Comparison of ENCODE assay signal across 8 mouse cellular contexts in genomic region chr9:43206022-43206390, GRCm38 (mm10). TPM values are rescaled to one million over a fixed set of nuclear protein-coding genes. Genes with fewer than 3 reads are reported as not detected.
DNase-seq lines count a peak whose midpoint lies in the region; ATAC-seq lines count a peak whose summit lies in the region.

No protein-coding gene starts in this region.

- H3K9me3 ChIP-seq in liver, embryonic 12.5 days (replicated peaks) = no peaks in the 10 kb centered on the region
- H3K9me3 ChIP-seq in forebrain, embryonic 13.5 days (replicated peaks) = no peaks in the 10 kb centered on the region
- H3K9me3 ChIP-seq in limb, embryonic 13.5 days = no peaks in the 10 kb centered on the region
- H3K9me3 ChIP-seq in stomach, embryonic 14.5 days (ENCODE audit: control insufficient read depth, low read depth, low read length) = no peaks in the 10 kb centered on the region

- H3K27ac ChIP-seq in liver, embryonic 12.5 days = no peak overlapping the region
- no peak overlapping the region for H3K27ac ChIP-seq in forebrain, embryonic 13.5 days
- H3K27ac ChIP-seq in limb, embryonic 13.5 days = no peak overlapping the region
- no peak overlapping the region for H3K27ac ChIP-seq in stomach, embryonic 14.5 days (ENCODE audit: low read length)

- no peak for DNase-seq in liver
- DNase-seq in frontal cortex, adult 2 months (ENCODE audit: extremely low spot score in 1 of 2, low spot score in 1 of 2) = no peak
- DNase-seq in urinary bladder, postnatal 36 days (ENCODE audit: low spot score in 2 of 2) = no peak
- DNase-seq in T-cell, adult 2 months (ENCODE audit: low spot score) = no peak

- no peaks in the 10 kb centered on the region for H3K36me3 ChIP-seq in liver, embryonic 12.5 days
- no peaks in the 10 kb centered on the region for H3K36me3 ChIP-seq in forebrain, embryonic 13.5 days (ENCODE audit: poor library complexity, severe bottlenecking)
- H3K36me3 ChIP-seq in limb, embryonic 13.5 days = no peaks in the 10 kb centered on the region
- no peaks in the 10 kb centered on the region for H3K36me3 ChIP-seq in stomach, embryonic 14.5 days (ENCODE audit: control insufficient read depth, insufficient read depth, low read length)

- H3K9ac ChIP-seq in liver, embryonic 12.5 days = no peak overlapping the region
- 0 out of 2 replicates have a peak overlapping the region, but pooled peaks have one; percentile 43 for H3K9ac ChIP-seq in forebrain, embryonic 13.5 days
- H3K9ac ChIP-seq in limb, embryonic 13.5 days = peak overlapping the region; percentile 57
- H3K9ac ChIP-seq in stomach, embryonic 14.5 days (replicated peaks; ENCODE audit: low read depth, low read length) = no peak overlapping the region

- peaks cover 14% of the 10 kb centered on the region for H3K4me1 ChIP-seq in liver, embryonic 12.5 days
- H3K4me1 ChIP-seq in forebrain, embryonic 13.5 days = peaks cover 21% of the 10 kb centered on the region
- peaks cover 24% of the 10 kb centered on the region for H3K4me1 ChIP-seq in limb, embryonic 13.5 days
- H3K4me1 ChIP-seq in stomach, embryonic 14.5 days (ENCODE audit: control insufficient read depth, insufficient read depth, low read length) = peaks cover 25% of the 10 kb centered on the region

- no peak overlapping the region; the same call in 1 of the 2 replicates for H3K4me3 ChIP-seq in liver, embryonic 12.5 days
- H3K4me3 ChIP-seq in forebrain, embryonic 13.5 days = peak overlapping the region; percentile 31
- peak overlapping the region; percentile 43 for H3K4me3 ChIP-seq in limb, embryonic 13.5 days
- peak overlapping the region; percentile 31 for H3K4me3 ChIP-seq in stomach, embryonic 14.5 days (ENCODE audit: low read depth, low read length)

- H3K27me3 ChIP-seq in liver, embryonic 12.5 days (replicated peaks) = peaks cover 99% of the 10 kb centered on the region
- H3K27me3 ChIP-seq in forebrain, embryonic 13.5 days = peaks cover 62% of the 10 kb centered on the region
- H3K27me3 ChIP-seq in limb, embryonic 13.5 days = peaks cover 68% of the 10 kb centered on the region
- peaks cover 16% of the 10 kb centered on the region; the same call in 1 of the 2 replicates for H3K27me3 ChIP-seq in stomach, embryonic 14.5 days (ENCODE audit: control insufficient read depth, insufficient read depth, low read length)

- peak overlapping the region; percentile 47; the same call in 1 of the 2 replicates for H3K4me2 ChIP-seq in liver, embryonic 12.5 days
- peak overlapping the region; percentile 59 for H3K4me2 ChIP-seq in forebrain, embryonic 13.5 days
- peak overlapping the region; percentile 81 for H3K4me2 ChIP-seq in limb, embryonic 13.5 days (replicated peaks)
- peak overlapping the region; percentile 70 for H3K4me2 ChIP-seq in stomach, embryonic 14.5 days (replicated peaks; ENCODE audit: low read depth, low read length)

- under 1% methylated on average over 15 of the region's 15 CpGs for WGBS in liver, embryonic 12.5 days (ENCODE audit: insufficient replicate concordance)
- 5% methylated on average over 15 of the region's 15 CpGs for WGBS in forebrain, embryonic 13.5 days
- WGBS in limb, embryonic 13.5 days = 3% methylated on average over 15 of the region's 15 CpGs
- 2% methylated on average over 15 of the region's 15 CpGs for WGBS in stomach, embryonic 14.5 days

- ATAC-seq in liver, embryonic 12.5 days = no peak
- no peak for ATAC-seq in forebrain, embryonic 13.5 days
- no peak for ATAC-seq in limb, embryonic 13.5 days (ENCODE audit: low FRiP score, low read depth)
- ATAC-seq in stomach, embryonic 14.5 days (ENCODE audit: insufficient number of reproducible peaks, insufficient read depth, low FRiP score, low read depth) = 0 out of 2 replicates have a peak, but pooled peaks have one; percentile 1

RNA-seq across cellular contexts. Expression of gene Pou2f3, which starts 4.2 kb away (rescaled TPM):
- polyA plus RNA-seq in liver, embryonic 12.5 days (2016; fragmentation: Nextera tagmentation; extraction: Ambion mirVana) = not detected in 2 replicates
- polyA plus RNA-seq in forebrain, embryonic 13.5 days (2015; fragmentation: Nextera tagmentation; extraction: Ambion mirVana) = not detected in 2 replicates
- 0.74 and 1.1 TPM in 2 replicates for polyA plus RNA-seq in limb, embryonic 13.5 days (2015; fragmentation: Nextera tagmentation; extraction: Ambion mirVana)
- polyA plus RNA-seq in stomach, embryonic 14.5 days (2014; fragmentation: Nextera tagmentation; extraction: Ambion mirVana) = 0.27 and 0.71 TPM in 2 replicates
- polyA plus RNA-seq in frontal cortex, adult 2 months (2012; rRNA removed) = 0.17 and 0.26 TPM in 2 replicates

RNA-seq across cellular contexts. Expression of gene Oaf, which starts 33.7 kb away (rescaled TPM):
- 37.8 and 44.1 TPM in 2 replicates for polyA plus RNA-seq in liver, embryonic 12.5 days (2016; fragmentation: Nextera tagmentation; extraction: Ambion mirVana)
- 7.6 and 9.1 TPM in 2 replicates for polyA plus RNA-seq in forebrain, embryonic 13.5 days (2015; fragmentation: Nextera tagmentation; extraction: Ambion mirVana)
- 103 and 106 TPM in 2 replicates for polyA plus RNA-seq in limb, embryonic 13.5 days (2015; fragmentation: Nextera tagmentation; extraction: Ambion mirVana)
- 92.9 and 99.3 TPM in 2 replicates for polyA plus RNA-seq in stomach, embryonic 14.5 days (2014; fragmentation: Nextera tagmentation; extraction: Ambion mirVana)
- polyA plus RNA-seq in frontal cortex, adult 2 months (2012; rRNA removed) = 23.9 and 27.8 TPM in 2 replicates

Comparison
In these comparisons a context has a peak if more than half of its experiments do, and no peak if none do; other contexts are left out.
1. H3K9ac ChIP-seq: peak in forebrain, embryonic 13.5 days (single experiment) and limb, embryonic 13.5 days (single experiment); none in liver, embryonic 12.5 days (single experiment) and stomach, embryonic 14.5 days (single experiment).
2. Peak in every context shown above with its lines, with median percentiles within 50 percentile points of each other: H3K4me2 ChIP-seq.